Mouse (Mus musculus) bone marrow, adult 2 months (tissue): Measurements from ENCODE around the gene Car11. TPM values are rescaled to one million over a fixed set of nuclear protein-coding genes. Genes with fewer than 3 reads are reported as not detected.

ENCODE experiments used
- H3K27ac ChIP-seq: fragments of 200-500 bp; 2 replicates; pipeline ENCODE4 v1.5.1; 2012; ENCODE audit warnings: low read depth, mild to moderate bottlenecking, control low read depth, inconsistent platforms, low read length; ENCODE audit not compliant: control insufficient read depth, poor library complexity, insufficient read depth
- H3K4me1 ChIP-seq: fragments of 200-500 bp; 2 replicates; pipeline ENCODE4 v1.6.1; 2011; ENCODE audit warnings: low read length; ENCODE audit not compliant: control insufficient read depth, insufficient read depth
- H3K4me3 ChIP-seq: fragments of 200-500 bp; replicated peaks from 2 replicates; pipeline ENCODE3; 2011; ENCODE audit warnings: mild to moderate bottlenecking, low read depth, low read length, control low read depth; ENCODE audit not compliant: control insufficient read depth
- CTCF ChIP-seq: fragments of 200-500 bp; IDR thresholded peaks from 2 replicates; pipeline ENCODE4 v1.5.1; 2011; ENCODE audit warnings: low read length, control low read depth; ENCODE audit not compliant: control insufficient read depth, insufficient read depth
- POLR2A ChIP-seq: fragments of 200-500 bp; IDR thresholded peaks from 2 replicates; pipeline ENCODE4 v1.6.1; 2011; ENCODE audit warnings: low read depth, mild to moderate bottlenecking, control low read depth, low read length, borderline replicate concordance; ENCODE audit not compliant: control insufficient read depth
- WGBS: fragments of 180-500 bp; shearing (Covaris S2); methylation state at CpG from one replicate; pipeline ENCODE4 v1.1.7; 2018; 5-methylcytosine and 5-hydroxymethylcytosine counted together
- polyA plus RNA-seq: library from polyadenylated mRNA; stranded (reverse); fragments of >200 nt; gene quantifications from 2 replicates; pipeline ENCODE4 v1.2.4, GENCODE M21; 2011; ENCODE audit warnings: low replicate concordance; ENCODE audit not compliant: missing spikeins, insufficient read depth, insufficient read length

The Car11 gene
- polyA plus RNA-seq, 1 experiment: 4.4 TPM

DNA sequence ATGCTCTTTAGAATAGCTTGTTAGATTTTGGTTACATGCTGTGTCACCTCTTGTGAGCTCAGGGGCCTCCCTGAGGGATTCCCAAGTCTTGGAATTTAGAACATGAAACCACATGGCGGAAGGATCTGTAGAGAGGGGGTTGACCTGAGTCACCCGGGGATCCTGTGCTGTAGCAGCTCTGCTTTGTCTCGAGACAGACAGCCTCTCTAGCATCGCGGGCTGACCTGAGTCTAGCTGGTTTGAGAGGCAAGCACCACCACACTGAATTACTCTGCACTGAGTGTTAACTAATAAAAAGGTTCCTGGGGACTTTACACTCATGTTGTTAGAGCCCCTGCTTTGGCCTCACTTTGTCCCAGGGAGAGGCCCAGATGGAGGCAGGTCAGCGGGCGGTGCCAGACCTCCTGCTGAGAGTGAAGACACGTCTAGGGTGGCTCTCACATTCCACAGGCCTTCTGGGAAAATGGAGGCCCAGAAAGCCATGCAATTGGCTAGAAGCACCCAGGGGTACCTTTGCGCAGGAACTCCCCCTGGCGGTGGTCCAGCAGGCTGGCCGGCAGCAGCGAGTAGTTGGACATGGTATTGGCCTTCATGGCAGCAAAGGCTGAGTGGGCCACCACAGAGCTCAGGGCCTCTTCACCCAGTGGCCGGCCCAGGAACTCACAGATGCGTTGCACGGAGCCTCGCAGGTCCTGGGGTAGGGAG, 31.2 kb downstream of the Car11 start:
- 47% methylated on average over 16 of the region's 16 CpGs for WGBS
- peak; percentile 59 for TF ChIP-seq CTCF
- no peak for TF ChIP-seq POLR2A
- no peak overlapping the region for H3K4me3 ChIP-seq
- H3K4me1 ChIP-seq: no peaks in the 10 kb centered on the region
- H3K27ac ChIP-seq: no peak overlapping the region

DNA sequence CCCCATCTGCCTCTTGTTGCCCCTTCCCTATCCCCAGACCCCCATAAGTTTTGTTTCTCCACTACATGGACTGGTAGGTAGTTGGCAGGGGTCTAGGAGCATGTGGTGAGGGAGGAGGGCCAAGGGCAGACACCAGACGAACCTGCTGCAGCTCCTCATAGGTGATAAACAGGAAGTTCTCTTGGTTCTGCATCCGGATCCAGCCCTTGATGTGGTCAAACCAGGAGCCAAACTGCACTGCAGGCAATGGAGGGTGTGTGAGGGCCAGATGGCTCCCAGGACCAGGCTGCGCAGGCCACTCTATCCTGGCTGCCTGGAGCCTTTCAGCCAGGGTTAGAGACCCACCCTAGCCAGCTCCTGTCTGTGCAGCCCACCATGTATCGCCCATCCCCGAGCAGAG, 33.8 kb downstream of the Car11 start:
- TF ChIP-seq POLR2A: no peak
- TF ChIP-seq CTCF: no peak
- H3K4me3 ChIP-seq: no peak overlapping the region
- 44% methylated on average over 5 of the region's 5 CpGs for WGBS
- H3K27ac ChIP-seq: no peak overlapping the region
- H3K4me1 ChIP-seq: no peaks in the 10 kb centered on the region

DNA sequence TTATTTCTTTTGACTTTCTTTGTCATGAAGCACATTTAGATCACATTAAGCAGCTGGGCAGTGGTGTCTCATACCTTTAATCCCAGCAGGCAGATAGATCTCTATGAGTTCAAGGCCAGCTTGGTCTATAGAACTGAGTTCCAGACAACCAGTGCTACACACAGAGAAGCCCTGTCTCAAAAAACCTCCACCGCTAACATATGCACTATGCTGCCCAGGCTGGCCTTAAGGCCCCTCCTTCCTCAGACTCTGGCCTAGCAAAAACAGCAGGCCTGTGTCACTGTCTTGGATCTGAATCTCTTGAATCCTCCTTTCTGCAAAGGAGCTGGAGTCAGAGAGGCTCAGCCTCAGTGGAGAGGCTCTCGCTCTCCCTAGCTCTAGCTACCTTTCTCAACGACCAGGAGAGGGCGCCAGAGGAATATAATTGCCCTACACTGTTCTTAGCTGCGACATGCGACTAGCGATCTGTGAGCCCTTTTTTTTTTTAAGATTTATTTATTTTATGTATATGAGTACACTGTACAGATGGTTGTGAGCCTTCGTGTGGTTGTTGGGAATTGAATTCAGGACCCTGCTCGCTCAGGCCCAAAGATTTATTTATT, 39.6 kb downstream of the Car11 start:
- peak; percentile 74 for TF ChIP-seq CTCF
- TF ChIP-seq POLR2A: no peak
- Histone ChIP-seq H3K4me3 (no peak overlapping the region), H3K4me1 (peaks cover 4% of the 10 kb centered on the region; the same call in 1 of the 2 replicates), H3K27ac (no peak overlapping the region)
- WGBS: 8% methylated on average over 9 of the region's 9 CpGs

GRCm38 (mm10) chr7:45739820-45740219, 40.2 kb downstream of the Car11 start:
- Histone ChIP-seq H3K4me1 (peaks cover 4% of the 10 kb centered on the region; the same call in 1 of the 2 replicates), H3K4me3 (no peak overlapping the region), H3K27ac (no peak overlapping the region)
- WGBS: 66% methylated on average over 10 of the region's 10 CpGs
- TF ChIP-seq CTCF (no peak), POLR2A (no peak)

DNA sequence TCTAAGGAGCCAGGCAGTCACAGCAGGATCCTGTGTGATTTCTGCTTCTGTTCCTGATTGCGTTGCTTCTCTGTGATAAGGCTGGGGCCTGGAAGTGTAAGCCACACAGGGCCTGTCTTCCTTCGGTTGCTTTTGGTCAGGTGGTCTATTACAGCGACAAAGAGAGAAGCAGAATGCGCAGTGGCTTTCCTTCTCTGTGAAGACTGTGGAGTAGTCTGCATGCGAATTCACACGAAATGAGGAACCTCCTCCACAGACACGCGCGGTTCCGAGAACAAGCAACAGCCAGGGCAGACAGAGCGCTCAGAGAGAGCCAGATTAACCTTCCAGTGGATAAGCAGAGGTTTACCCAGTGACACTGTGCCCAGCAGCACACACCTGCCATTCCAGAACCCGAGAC, 41.7 kb downstream of the Car11 start:
- peak overlapping the region; percentile 72 for H3K4me3 ChIP-seq
- H3K27ac ChIP-seq: peak overlapping the region; percentile 54
- peaks cover 4% of the 10 kb centered on the region; the same call in 1 of the 2 replicates for H3K4me1 ChIP-seq
- TF ChIP-seq CTCF (no peak), POLR2A (no peak)
- WGBS: 10% methylated on average over 12 of the region's 12 CpGs

DNA sequence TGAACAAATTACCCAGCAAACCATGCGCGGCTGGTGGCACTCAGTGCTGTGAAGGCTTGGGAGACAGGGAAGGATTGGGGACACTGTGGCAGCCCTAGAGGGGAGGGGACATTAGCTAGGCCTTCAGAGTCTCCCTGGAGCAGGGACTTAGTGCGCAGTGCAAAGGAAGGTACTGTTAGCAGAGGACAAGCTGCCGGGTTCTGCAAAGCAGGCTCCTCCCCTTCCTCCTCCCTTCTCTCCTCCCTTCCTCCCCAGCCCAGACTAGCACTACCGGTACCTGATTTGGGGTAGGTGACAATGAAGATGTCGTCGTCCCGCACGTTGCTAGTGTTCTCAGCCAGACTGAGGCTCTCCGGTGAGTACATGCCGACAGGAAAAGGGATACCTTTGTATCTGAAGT, 42.1 kb downstream of the Car11 start:
- 10% methylated on average over 11 of the region's 11 CpGs for WGBS
- peak overlapping the region; percentile 72 for H3K4me3 ChIP-seq
- peak; percentile 71; the same call in 1 of the 2 replicates for TF ChIP-seq POLR2A
- TF ChIP-seq CTCF: no peak
- peaks cover 4% of the 10 kb centered on the region; the same call in 1 of the 2 replicates for H3K4me1 ChIP-seq
- H3K27ac ChIP-seq: peak overlapping the region; percentile 54

GRCm38 (mm10) chr7:45742338-45742737, 42.7 kb downstream of the Car11 start:
- peak overlapping the region; percentile 72 for H3K4me3 ChIP-seq
- TF ChIP-seq CTCF (peak; percentile 14; the same call in 1 of the 2 replicates), POLR2A (no peak)
- 8% methylated on average over 19 of the region's 19 CpGs for WGBS
- peaks cover 4% of the 10 kb centered on the region; the same call in 1 of the 2 replicates for H3K4me1 ChIP-seq
- H3K27ac ChIP-seq: no peak overlapping the region

DNA sequence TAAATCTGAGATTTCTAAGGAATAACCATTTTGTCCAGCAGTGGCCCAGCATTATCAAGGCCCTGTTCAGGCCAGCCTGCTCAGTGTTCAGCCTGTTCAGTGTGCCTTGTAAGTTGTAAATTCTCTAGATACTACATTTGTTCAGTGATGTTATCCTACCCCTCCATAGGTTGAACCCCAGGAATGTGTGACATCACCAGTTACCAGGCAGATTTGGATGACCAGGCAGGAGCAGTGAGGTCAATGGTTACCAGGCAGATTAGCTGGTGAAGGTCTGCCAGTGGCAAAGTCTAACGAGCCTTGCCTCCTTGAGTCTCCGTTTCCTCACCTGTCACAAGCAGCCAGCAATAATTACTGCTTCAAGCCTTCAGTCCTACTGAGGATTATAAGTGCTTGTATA, 44.7 kb downstream of the Car11 start:
- no peak for TF ChIP-seq POLR2A
- Histone ChIP-seq H3K4me1 (peaks cover 4% of the 10 kb centered on the region; the same call in 1 of the 2 replicates), H3K27ac (no peak overlapping the region), H3K4me3 (no peak overlapping the region)
- 51% methylated on average over 2 of the region's 2 CpGs for WGBS

GRCm38 (mm10) chr7:45746518-45746917, 46.9 kb downstream of the Car11 start:
- Histone ChIP-seq H3K4me3 (no peak overlapping the region), H3K4me1 (peaks cover 3% of the 10 kb centered on the region; the same call in 1 of the 2 replicates), H3K27ac (no peak overlapping the region)
- no peak for TF ChIP-seq POLR2A
- peak; percentile 48 for TF ChIP-seq CTCF
- WGBS: 79% methylated on average over 6 of the region's 6 CpGs

- 87% methylated on average over 5 of the region's 5 CpGs for WGBS
- H3K4me1 ChIP-seq: no peaks in the 10 kb centered on the region
- no peak for TF ChIP-seq POLR2A
- TF ChIP-seq CTCF: no peak
These were observed 47.8 kb downstream of the Car11 start for GRCm38 (mm10) chr7:45747450-45747849.

More at GRCm38 (mm10) chr7:45747450-45747849, 47.8 kb downstream of the Car11 start:
- no peak overlapping the region for H3K4me3 ChIP-seq
- no peak overlapping the region for H3K27ac ChIP-seq
